Mouse (Mus musculus) intestine, embryonic 16.5 days (tissue): ENCODE measurements around the gene Tchp. TPM values are rescaled to one million over a fixed set of nuclear protein-coding genes. Genes with fewer than 3 reads are reported as not detected.

Source experiments
- ATAC-seq: fragments of 200-750 bp; cut with Nextera tagmentation; 2 replicates; pipeline ENCODE4 v1.8.0; 2017; ENCODE audit warnings: moderate TSS enrichment, moderate library complexity
- H3K27ac ChIP-seq: fragments of 300-500 bp; sonication (generic); 2 replicates; pipeline ENCODE4 v1.5.1; 2014; ENCODE audit warnings: mild to moderate bottlenecking, low read length
- H3K27me3 ChIP-seq: fragments of 300-500 bp; sonication (generic); replicated peaks from 2 replicates; pipeline ENCODE4 v1.6.1; 2014; ENCODE audit warnings: low read length, control low read depth, mixed read lengths; ENCODE audit not compliant: control insufficient read depth, insufficient read depth
- H3K36me3 ChIP-seq: fragments of 300-500 bp; sonication (generic); 2 replicates; pipeline ENCODE4 v1.6.1; 2014; ENCODE audit warnings: low read length, control low read depth; ENCODE audit not compliant: control insufficient read depth, insufficient read depth
- H3K4me1 ChIP-seq: fragments of 300-500 bp; sonication (generic); 2 replicates; pipeline ENCODE4 v1.6.1; 2014; ENCODE audit warnings: low read length, control low read depth, mixed read lengths; ENCODE audit not compliant: control insufficient read depth, insufficient read depth
- H3K4me2 ChIP-seq: fragments of 300-500 bp; sonication (generic); 2 replicates; pipeline ENCODE4 v1.6.1; 2014; ENCODE audit warnings: low read depth, low read length, control low read depth
- H3K4me3 ChIP-seq: fragments of 300-500 bp; sonication (generic); 2 replicates; pipeline ENCODE4 v1.5.1; 2014; ENCODE audit warnings: mild to moderate bottlenecking, low read length
- H3K9ac ChIP-seq: fragments of 300-500 bp; sonication (generic); 2 replicates; pipeline ENCODE4 v1.6.1; 2014; ENCODE audit warnings: low read depth, low read length
- H3K9me3 ChIP-seq: fragments of 300-500 bp; sonication (generic); 2 replicates; pipeline ENCODE4 v1.6.1; 2016; ENCODE audit warnings: low read length, control low read depth; ENCODE audit not compliant: control insufficient read depth
- WGBS: fragments of 180-500 bp; shearing (Covaris S2); extraction: QIAGEN DNeasy Blood & Tissue Kit; methylation state at CpG from one replicate; pipeline ENCODE4 v1.1.7; 2014; 5-methylcytosine and 5-hydroxymethylcytosine counted together
- polyA plus RNA-seq: library from polyadenylated mRNA; unstranded; fragments of >200 nt; fragmentation: Nextera tagmentation; extraction: Ambion mirVana; gene quantifications from 2 replicates; pipeline ENCODE4 v1.2.1, GENCODE M21; 2015

The Tchp gene
- polyA plus RNA-seq, 1 experiment from 2014 or later = 8.2 TPM

GRCm38 (mm10) chr5:114674594-114674993 is 33.0 kb upstream of the Tchp start:
- Histone ChIP-seq H3K27me3 (no peaks in the 10 kb centered on the region), H3K4me1 (no peaks in the 10 kb centered on the region), H3K4me2 (no peak overlapping the region), H3K27ac (no peak overlapping the region), H3K36me3 (0 out of 2 replicates have a peak, but pooled peaks cover 13% of the 10 kb centered on the region), H3K9me3 (no peaks in the 10 kb centered on the region), H3K4me3 (no peak overlapping the region), H3K9ac (no peak overlapping the region)
- WGBS = 84% methylated on average over 8 of the region's 8 CpGs
- no peak for ATAC-seq

- peaks cover 7% of the 10 kb centered on the region for H3K4me1 ChIP-seq
- H3K27ac ChIP-seq = 0 out of 2 replicates have a peak overlapping the region, but pooled peaks have one; percentile 36
- H3K4me3 ChIP-seq = no peak overlapping the region
- H3K9me3 ChIP-seq = no peaks in the 10 kb centered on the region
- H3K4me2 ChIP-seq = no peak overlapping the region
- 0 out of 2 replicates have a peak, but pooled peaks cover 8% of the 10 kb centered on the region for H3K36me3 ChIP-seq
- 77% methylated on average over 17 of the region's 17 CpGs for WGBS
- H3K9ac ChIP-seq = no peak overlapping the region
- H3K27me3 ChIP-seq = no peaks in the 10 kb centered on the region
- no peak for ATAC-seq
Observed at GRCm38 (mm10) chr5:114679841-114680591, 27.5 kb upstream of the Tchp start.

- Histone ChIP-seq H3K4me2 (no peak overlapping the region), H3K4me1 (peaks cover 7% of the 10 kb centered on the region), H3K27me3 (no peaks in the 10 kb centered on the region), H3K27ac (0 out of 2 replicates have a peak overlapping the region, but pooled peaks have one; percentile 36), H3K36me3 (0 out of 2 replicates have a peak, but pooled peaks cover 5% of the 10 kb centered on the region), H3K4me3 (no peak overlapping the region), H3K9ac (no peak overlapping the region), H3K9me3 (no peaks in the 10 kb centered on the region)
- no peak for ATAC-seq
- WGBS = 64% methylated on average over 19 of the region's 19 CpGs
Observed at GRCm38 (mm10) chr5:114680676-114681285, 26.8 kb upstream of the Tchp start.

GRCm38 (mm10) chr5:114681717-114682116 is 25.8 kb upstream of the Tchp start:
- Histone ChIP-seq H3K9me3 (no peaks in the 10 kb centered on the region), H3K9ac (no peak overlapping the region), H3K36me3 (0 out of 2 replicates have a peak, but pooled peaks cover 5% of the 10 kb centered on the region), H3K4me2 (no peak overlapping the region), H3K4me3 (no peak overlapping the region), H3K4me1 (peaks cover 7% of the 10 kb centered on the region), H3K27ac (no peak overlapping the region), H3K27me3 (no peaks in the 10 kb centered on the region)
- ATAC-seq = no peak
- WGBS = 77% methylated on average over 8 of the region's 8 CpGs

- Histone ChIP-seq H3K4me2 (no peak overlapping the region), H3K36me3 (no peaks in the 10 kb centered on the region), H3K9ac (no peak overlapping the region), H3K9me3 (no peaks in the 10 kb centered on the region), H3K4me1 (peaks cover 23% of the 10 kb centered on the region), H3K4me3 (no peak overlapping the region), H3K27ac (no peak overlapping the region), H3K27me3 (no peaks in the 10 kb centered on the region)
- ATAC-seq = no peak
- 89% methylated on average over 5 of the region's 5 CpGs for WGBS
Observed at GRCm38 (mm10) chr5:114685986-114686385, 21.6 kb upstream of the Tchp start.

GRCm38 (mm10) chr5:114686726-114687210 is 20.8 kb upstream of the Tchp start:
- Histone ChIP-seq H3K27ac (no peak overlapping the region), H3K36me3 (no peaks in the 10 kb centered on the region), H3K4me3 (no peak overlapping the region), H3K9ac (no peak overlapping the region), H3K4me1 (peaks cover 27% of the 10 kb centered on the region), H3K4me2 (no peak overlapping the region), H3K27me3 (no peaks in the 10 kb centered on the region), H3K9me3 (no peaks in the 10 kb centered on the region)
- 74% methylated on average over 7 of the region's 7 CpGs for WGBS
- ATAC-seq = no peak

GRCm38 (mm10) chr5:114687901-114688300 is 19.7 kb upstream of the Tchp start:
- ATAC-seq = no peak
- Histone ChIP-seq H3K27me3 (no peaks in the 10 kb centered on the region), H3K4me3 (no peak overlapping the region), H3K4me2 (no peak overlapping the region), H3K9me3 (no peaks in the 10 kb centered on the region), H3K9ac (no peak overlapping the region), H3K27ac (no peak overlapping the region), H3K36me3 (no peaks in the 10 kb centered on the region), H3K4me1 (peaks cover 25% of the 10 kb centered on the region)

- no peaks in the 10 kb centered on the region for H3K27me3 ChIP-seq
- no peaks in the 10 kb centered on the region for H3K9me3 ChIP-seq
- no peak overlapping the region for H3K4me2 ChIP-seq
- H3K27ac ChIP-seq = no peak overlapping the region
- peaks cover 22% of the 10 kb centered on the region for H3K4me1 ChIP-seq
- no peak overlapping the region for H3K9ac ChIP-seq
- no peak overlapping the region for H3K4me3 ChIP-seq
- WGBS = 88% methylated on average over 13 of the region's 13 CpGs
- H3K36me3 ChIP-seq = no peaks in the 10 kb centered on the region
- ATAC-seq = no peak
Observed at GRCm38 (mm10) chr5:114688703-114689102, 18.9 kb upstream of the Tchp start.

GRCm38 (mm10) chr5:114689700-114690366 is 17.7 kb upstream of the Tchp start:
- Histone ChIP-seq H3K9ac (peak overlapping the region; percentile 85), H3K27me3 (no peaks in the 10 kb centered on the region), H3K4me1 (peaks cover 22% of the 10 kb centered on the region), H3K9me3 (no peaks in the 10 kb centered on the region), H3K4me3 (peak overlapping the region; percentile 80), H3K27ac (peak overlapping the region; percentile 53), H3K4me2 (peak overlapping the region; percentile 95), H3K36me3 (no peaks in the 10 kb centered on the region)
- WGBS = 14% methylated on average over 16 of the region's 16 CpGs
- peak; percentile 73 for ATAC-seq
